Mouse (Mus musculus) adrenal gland, postnatal 4 days (tissue): ENCODE results near the gene 1700001K19Rik. TPM values are rescaled to one million over a fixed set of nuclear protein-coding genes. Genes with fewer than 3 reads are reported as not detected.

ENCODE experiments used
- microRNA-seq: library from miRNA; unstranded; fragments of <30 nt; microRNA quantifications from one replicate; pipeline ENCODE4 v1.2.0, GENCODE M21; 2021
- total RNA-seq, 2 experiments: library from RNA; stranded (reverse); gene quantifications; 2 replicates each; pipeline ENCODE4 v1.2.3; 2021

Gene 1700001K19Rik
- total RNA-seq, 2 experiments from 2014 or later, result not detected

Small RNA genes lying within 50 kb of the gene (microRNA-seq; reads per million reads assigned to microRNA genes)
- gene Gm27299, result not detected

Other genes with a start within 250 kb of the 1700001K19Rik start
- gene Ppp2r5c, start 235.5 kb downstream of the 1700001K19Rik start, total RNA-seq, result 100 to 1,000 TPM; 150 to 153 TPM
- 100 to 1,000 TPM; 116 to 140 TPM for gene Dync1h1, start 81.2 kb downstream of the 1700001K19Rik start, total RNA-seq
- 100 to 1,000 TPM; 258 to 326 TPM for gene Hsp90aa1, start 20.1 kb upstream of the 1700001K19Rik start, total RNA-seq
- 10 to 100 TPM; 47.6 to 47.8 TPM for gene Wdr20, start 55.3 kb upstream of the 1700001K19Rik start, total RNA-seq
- gene Mok, start 158.3 kb upstream of the 1700001K19Rik start, total RNA-seq, result 1 to 10 TPM; 1.8 to 2.2 TPM
- gene Zfp839, start 167.6 kb upstream of the 1700001K19Rik start, total RNA-seq, result 10 to 100 TPM; 18.7 to 19.3 TPM
- gene Cinp, start 206.5 kb upstream of the 1700001K19Rik start, total RNA-seq, result 10 to 100 TPM; 49.7 to 51.0 TPM
- 10 to 100 TPM; 10.4 to 11.0 TPM for gene Tecpr2, start 206.6 kb upstream of the 1700001K19Rik start, total RNA-seq